ENCODE assay signal across 12 mouse cellular contexts in genomic region chr14:66475026-66475425, GRCm38 (mm10).
DNase-seq lines count a peak whose midpoint lies in the region; ATAC-seq and TF ChIP-seq lines count a peak whose summit lies in the region.
"Had no signal": no experiment of that assay in that cellular context is flagged by ENCODE, and none has a peak within 500 bp of the region (broad histone marks: within the 10 kb centered on the region; RNA-seq: fewer than 3 reads in every experiment).

No protein-coding gene starts in this region.

- TF ChIP-seq POLR2A in heart, adult 2 months (IDR thresholded peaks at IDR 0.05; ENCODE audit: insufficient read depth, low read depth, low read length) = no peak

- no peaks in the 10 kb centered on the region for H3K79me2 ChIP-seq in heart, adult 2 months (replicated peaks; ENCODE audit: control insufficient read depth, insufficient read depth, low read length)

- no peak overlapping the region for H3K9ac ChIP-seq in heart, adult 2 months (ENCODE audit: low read depth, low read length)
- H3K9ac ChIP-seq in midbrain, postnatal 0 days (replicated peaks; ENCODE audit: low read length, poor library complexity, severe bottlenecking) = no peak overlapping the region
- no peak overlapping the region for H3K9ac ChIP-seq in midbrain, embryonic 13.5 days (replicated peaks)
- H3K9ac ChIP-seq: intestine, embryonic 15.5 days; stomach, embryonic 15.5 days had no signal

- H3K36me3 ChIP-seq in heart, adult 2 months (ENCODE audit: control insufficient read depth, insufficient read depth, low read length) = no peaks in the 10 kb centered on the region
- H3K36me3 ChIP-seq in midbrain, postnatal 0 days (ENCODE audit: insufficient read depth, low read length) = no peaks in the 10 kb centered on the region
- H3K36me3 ChIP-seq in midbrain, embryonic 13.5 days = no peaks in the 10 kb centered on the region
- H3K36me3 ChIP-seq: intestine, embryonic 15.5 days; stomach, embryonic 15.5 days had no signal

- no peak for ATAC-seq in midbrain, postnatal 0 days (ENCODE audit: low FRiP score)
- ATAC-seq in midbrain, embryonic 13.5 days = no peak
- ATAC-seq: intestine, embryonic 15.5 days had no signal

- DNase-seq in heart, adult 2 months = peak in 1 of 2 experiments; percentile 3
- no peak for DNase-seq in heart, postnatal 4 days
- no peak for DNase-seq in midbrain, postnatal 0 days (ENCODE audit: low spot score)
- DNase-seq in adrenal gland, postnatal 14 days = peak; percentile 71
- DNase-seq in retina, postnatal 1 day = peak; percentile 59
- no peak for DNase-seq in embryo, embryonic 10.5 days (ENCODE audit: low spot score)
- DNase-seq in cerebellum, postnatal 4 days (ENCODE audit: low spot score in 2 of 2) = no peak

- no peak overlapping the region for H3K4me2 ChIP-seq in midbrain, postnatal 0 days (ENCODE audit: low read depth, low read length, poor library complexity, severe bottlenecking)
- no peak overlapping the region for H3K4me2 ChIP-seq in midbrain, embryonic 13.5 days (replicated peaks)
- H3K4me2 ChIP-seq: intestine, embryonic 15.5 days; stomach, embryonic 15.5 days had no signal

- no peak overlapping the region for H3K27ac ChIP-seq in heart, adult 2 months
- H3K27ac ChIP-seq in midbrain, postnatal 0 days (ENCODE audit: low read depth, low read length) = no peak overlapping the region
- no peak overlapping the region for H3K27ac ChIP-seq in midbrain, embryonic 13.5 days
- H3K27ac ChIP-seq: intestine, embryonic 15.5 days; macrophage; stomach, embryonic 15.5 days had no signal

- H3K9me3 ChIP-seq in midbrain, postnatal 0 days (ENCODE audit: low read length) = no peaks in the 10 kb centered on the region
- peaks cover 4% of the 10 kb centered on the region; the same call in 1 of the 2 replicates for H3K9me3 ChIP-seq in midbrain, embryonic 13.5 days
- H3K9me3 ChIP-seq: intestine, embryonic 15.5 days; stomach, embryonic 15.5 days had no signal

- H3K4me1 ChIP-seq in heart, adult 2 months (ENCODE audit: control insufficient read depth, insufficient read depth, low read length) = no peaks in the 10 kb centered on the region
- H3K4me1 ChIP-seq in midbrain, postnatal 0 days (ENCODE audit: insufficient read depth, low read length) = no peaks in the 10 kb centered on the region
- H3K4me1 ChIP-seq in midbrain, embryonic 13.5 days (replicated peaks) = peaks cover 25% of the 10 kb centered on the region
- H3K4me1 ChIP-seq: intestine, embryonic 15.5 days had no signal

- WGBS in heart, adult 2 months = 61% methylated on average over 1 of the region's 1 CpGs
- 79% methylated on average over 1 of the region's 1 CpGs for WGBS in midbrain, postnatal 0 days
- WGBS in midbrain, embryonic 13.5 days = 62% methylated on average over 1 of the region's 1 CpGs

- intact Hi-C loops in heart, adult 2 months (cut with DNase I) = no loop called here

- H3K27me3 ChIP-seq in heart, adult 2 months (ENCODE audit: control insufficient read depth, insufficient read depth, low read length) = no peaks in the 10 kb centered on the region
- H3K27me3 ChIP-seq in midbrain, postnatal 0 days (ENCODE audit: insufficient read depth, low read length) = no peaks in the 10 kb centered on the region
- no peaks in the 10 kb centered on the region for H3K27me3 ChIP-seq in midbrain, embryonic 13.5 days
- H3K27me3 ChIP-seq: intestine, embryonic 15.5 days; stomach, embryonic 15.5 days had no signal

- peak; percentile 42 for TF ChIP-seq CTCF in heart, adult 2 months (IDR thresholded peaks at IDR 0.05)
- TF ChIP-seq CTCF in midbrain, postnatal 0 days (IDR thresholded peaks at IDR 0.05) = peak; percentile 16; the same call in 1 of the 2 replicates

- TF ChIP-seq EP300 in heart, adult 2 months (IDR thresholded peaks at IDR 0.05; ENCODE audit: insufficient read depth, low read depth, low read length) = no peak

- no peak overlapping the region for H3K4me3 ChIP-seq in heart, adult 2 months
- no peak overlapping the region for H3K4me3 ChIP-seq in midbrain, postnatal 0 days (ENCODE audit: low read depth, low read length)
- no peak overlapping the region for H3K4me3 ChIP-seq in midbrain, embryonic 13.5 days (replicated peaks)
- H3K4me3 ChIP-seq: intestine, embryonic 15.5 days; myocyte; stomach, embryonic 15.5 days had no signal

Comparison
In these comparisons a context has a peak if more than half of its experiments do, and no peak if none do; other contexts are left out.
1. DNase-seq: peak in adrenal gland, postnatal 14 days (single experiment) and retina, postnatal 1 day (single experiment); none in heart, postnatal 4 days (single experiment), midbrain, postnatal 0 days (single experiment), embryo, embryonic 10.5 days (single experiment) and cerebellum, postnatal 4 days (0 of 2).